Mouse (Mus musculus): Measurements from ENCODE around the gene Olfr574. TPM values are rescaled to one million over a fixed set of nuclear protein-coding genes. Genes with fewer than 3 reads are reported as not detected.

Olfr574 gene
- polyA plus RNA-seq (2012; rRNA removed): not detected in 2 replicates

- H3K27ac ChIP-seq (ENCODE audit: control insufficient read depth, insufficient read depth, low read length): no peak within 1 kb of the TSS
- no peak for TF ChIP-seq POLR2A (IDR thresholded peaks at IDR 0.05; ENCODE audit: control insufficient read depth, extremely low read depth, insufficient read depth, low read length, poor library complexity)
- WGBS: 100% methylated on average over 1 of the region's 1 CpGs
- no peak for DNase-seq
- no peaks in the 10 kb centered on the region for H3K27me3 ChIP-seq (ENCODE audit: control insufficient read depth, insufficient read depth, low read length)
- H3K36me3 ChIP-seq (ENCODE audit: control insufficient read depth, insufficient read depth, low read length): no peaks in the 10 kb centered on the region
- no peaks in the 10 kb centered on the region for H3K4me1 ChIP-seq (replicated peaks; ENCODE audit: control insufficient read depth, insufficient read depth, low read length)
- H3K4me3 ChIP-seq (ENCODE audit: control insufficient read depth, insufficient read depth, low read length): no peak within 1 kb of the TSS
Measured at GRCm38 (mm10) chr7:102948167-102948566, at the start of gene Olfr574. Gene Olfr574 (plus strand): TSS chr7:102948467.

- no peak for DNase-seq
- Histone ChIP-seq H3K27ac (ENCODE audit: control insufficient read depth, insufficient read depth, low read length) (no peak overlapping the region), H3K27me3 (ENCODE audit: control insufficient read depth, insufficient read depth, low read length) (no peaks in the 10 kb centered on the region), H3K4me3 (ENCODE audit: control insufficient read depth, insufficient read depth, low read length) (no peak overlapping the region), H3K4me1 (replicated peaks; ENCODE audit: control insufficient read depth, insufficient read depth, low read length) (no peaks in the 10 kb centered on the region), H3K36me3 (ENCODE audit: control insufficient read depth, insufficient read depth, low read length) (no peaks in the 10 kb centered on the region)
- WGBS: 19% methylated on average over 1 of the region's 1 CpGs
- no peak for TF ChIP-seq CTCF (IDR thresholded peaks at IDR 0.05; ENCODE audit: borderline replicate concordance, control insufficient read depth, extremely low read depth, insufficient read depth, low read length, poor library complexity)
- no peak for TF ChIP-seq POLR2A (IDR thresholded peaks at IDR 0.05; ENCODE audit: control insufficient read depth, extremely low read depth, insufficient read depth, low read length, poor library complexity)
Measured at GRCm38 (mm10) chr7:102915261-102915660, 33.0 kb upstream of the Olfr574 start.

- Histone ChIP-seq H3K36me3 (ENCODE audit: control insufficient read depth, insufficient read depth, low read length) (no peaks in the 10 kb centered on the region), H3K27ac (ENCODE audit: control insufficient read depth, insufficient read depth, low read length) (no peak overlapping the region), H3K4me3 (ENCODE audit: control insufficient read depth, insufficient read depth, low read length) (no peak overlapping the region), H3K4me1 (replicated peaks; ENCODE audit: control insufficient read depth, insufficient read depth, low read length) (no peaks in the 10 kb centered on the region), H3K27me3 (ENCODE audit: control insufficient read depth, insufficient read depth, low read length) (no peaks in the 10 kb centered on the region)
- no peak for DNase-seq
- 87% methylated on average over 5 of the region's 5 CpGs for WGBS
- TF ChIP-seq POLR2A (IDR thresholded peaks at IDR 0.05; ENCODE audit: control insufficient read depth, extremely low read depth, insufficient read depth, low read length, poor library complexity): no peak
- no peak for TF ChIP-seq CTCF (IDR thresholded peaks at IDR 0.05; ENCODE audit: borderline replicate concordance, control insufficient read depth, extremely low read depth, insufficient read depth, low read length, poor library complexity)
Measured at GRCm38 (mm10) chr7:102916405-102916804, 31.9 kb upstream of the Olfr574 start.

GRCm38 (mm10) chr7:102917032-102917875, 31.0 kb upstream of the Olfr574 start, which contains the start of gene Olfr571:
Gene Olfr571 (minus strand): TSS chr7:102917536.
- H3K27me3 ChIP-seq (ENCODE audit: control insufficient read depth, insufficient read depth, low read length): no peaks in the 10 kb centered on the region
- 76% methylated on average over 4 of the region's 4 CpGs for WGBS
- H3K4me1 ChIP-seq (replicated peaks; ENCODE audit: control insufficient read depth, insufficient read depth, low read length): no peaks in the 10 kb centered on the region
- no peak for DNase-seq
- no peak for TF ChIP-seq CTCF (IDR thresholded peaks at IDR 0.05; ENCODE audit: borderline replicate concordance, control insufficient read depth, extremely low read depth, insufficient read depth, low read length, poor library complexity)
- no peak for TF ChIP-seq POLR2A (IDR thresholded peaks at IDR 0.05; ENCODE audit: control insufficient read depth, extremely low read depth, insufficient read depth, low read length, poor library complexity)
- no peaks in the 10 kb centered on the region for H3K36me3 ChIP-seq (ENCODE audit: control insufficient read depth, insufficient read depth, low read length)
- no peak within 1 kb of the TSS for H3K27ac ChIP-seq (ENCODE audit: control insufficient read depth, insufficient read depth, low read length)
- no peak within 1 kb of the TSS for H3K4me3 ChIP-seq (ENCODE audit: control insufficient read depth, insufficient read depth, low read length)

GRCm38 (mm10) chr7:102919632-102920031, 28.6 kb upstream of the Olfr574 start:
- Histone ChIP-seq H3K4me1 (replicated peaks; ENCODE audit: control insufficient read depth, insufficient read depth, low read length) (no peaks in the 10 kb centered on the region), H3K36me3 (ENCODE audit: control insufficient read depth, insufficient read depth, low read length) (no peaks in the 10 kb centered on the region), H3K4me3 (ENCODE audit: control insufficient read depth, insufficient read depth, low read length) (no peak overlapping the region), H3K27me3 (ENCODE audit: control insufficient read depth, insufficient read depth, low read length) (no peaks in the 10 kb centered on the region), H3K27ac (ENCODE audit: control insufficient read depth, insufficient read depth, low read length) (no peak overlapping the region)
- no peak for TF ChIP-seq POLR2A (IDR thresholded peaks at IDR 0.05; ENCODE audit: control insufficient read depth, extremely low read depth, insufficient read depth, low read length, poor library complexity)
- TF ChIP-seq CTCF (IDR thresholded peaks at IDR 0.05; ENCODE audit: borderline replicate concordance, control insufficient read depth, extremely low read depth, insufficient read depth, low read length, poor library complexity): no peak
- WGBS: 13% methylated on average over 1 of the region's 1 CpGs
- no peak for DNase-seq

- H3K4me3 ChIP-seq (ENCODE audit: control insufficient read depth, insufficient read depth, low read length): no peak within 1 kb of the TSS
- DNase-seq: no peak
- 69% methylated on average over 1 of the region's 1 CpGs for WGBS
- TF ChIP-seq POLR2A (IDR thresholded peaks at IDR 0.05; ENCODE audit: control insufficient read depth, extremely low read depth, insufficient read depth, low read length, poor library complexity) (no peak), CTCF (IDR thresholded peaks at IDR 0.05; ENCODE audit: borderline replicate concordance, control insufficient read depth, extremely low read depth, insufficient read depth, low read length, poor library complexity) (no peak)
- H3K4me1 ChIP-seq (replicated peaks; ENCODE audit: control insufficient read depth, insufficient read depth, low read length): no peaks in the 10 kb centered on the region
- H3K36me3 ChIP-seq (ENCODE audit: control insufficient read depth, insufficient read depth, low read length): no peaks in the 10 kb centered on the region
- H3K27me3 ChIP-seq (ENCODE audit: control insufficient read depth, insufficient read depth, low read length): no peaks in the 10 kb centered on the region
- H3K27ac ChIP-seq (ENCODE audit: control insufficient read depth, insufficient read depth, low read length): no peak within 1 kb of the TSS
Measured at GRCm38 (mm10) chr7:102924109-102924508, 24.2 kb upstream of the Olfr574 start, which contains the start of gene Olfr572. Gene Olfr572 (plus strand): TSS chr7:102924409.
